Mouse (Mus musculus) E14TG2a.4 (cell line): Measurements from ENCODE around the gene Ppt1.

Experiments used
- CTCF ChIP-seq: conservative IDR thresholded peaks from 2 replicates; pipeline ENCODE4 v1.5.1; 2014; ENCODE audit warnings: low read length
- NANOG ChIP-seq: IDR thresholded peaks from 2 replicates; pipeline ENCODE4 v1.6.1; 2014; ENCODE audit warnings: borderline replicate concordance, low read length, mixed read lengths
- POU5F1 ChIP-seq: IDR thresholded peaks from 2 replicates; pipeline ENCODE4 v1.6.1; 2014; ENCODE audit warnings: low read length, borderline replicate concordance

GRCm38 (mm10) chr4:122886579-122887254 lies 50.7 kb downstream of the Ppt1 start:
- TF ChIP-seq POU5F1 (no peak), CTCF (no peak), NANOG (no peak)
